Mouse (Mus musculus): ENCODE measurements around the gene Sipa1l1.

Gene Sipa1l1

GRCm38 (mm10) chr12:82298662-82299460 is 129.7 kb downstream of the Sipa1l1 start:
- no peak for DNase-seq

GRCm38 (mm10) chr12:82304140-82304539 is 135.0 kb downstream of the Sipa1l1 start:
- no peak for DNase-seq

DNA sequence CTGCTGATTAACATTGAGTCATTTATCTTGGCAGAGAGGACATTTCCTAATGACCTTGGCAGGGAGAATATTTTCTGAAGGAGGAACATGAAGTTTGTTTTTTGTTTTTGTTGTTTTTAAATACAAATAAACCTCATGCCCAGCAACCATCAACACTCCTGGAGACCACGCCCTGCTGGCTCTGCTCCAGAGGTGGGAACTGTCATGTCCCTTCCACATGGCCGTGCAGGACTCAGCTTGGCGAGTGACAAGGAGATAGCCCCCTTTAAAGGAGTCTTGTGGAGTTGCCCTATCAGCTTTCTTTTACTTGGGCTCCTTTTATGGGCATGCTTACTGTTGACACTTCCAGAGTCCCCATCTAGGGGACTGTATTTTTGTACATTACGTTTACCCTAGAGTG is 136.9 kb downstream of the Sipa1l1 start:
- no peak for DNase-seq

- DNase-seq: no peak
These were observed 142.5 kb downstream of the Sipa1l1 start for GRCm38 (mm10) chr12:82311593-82311992.

DNA sequence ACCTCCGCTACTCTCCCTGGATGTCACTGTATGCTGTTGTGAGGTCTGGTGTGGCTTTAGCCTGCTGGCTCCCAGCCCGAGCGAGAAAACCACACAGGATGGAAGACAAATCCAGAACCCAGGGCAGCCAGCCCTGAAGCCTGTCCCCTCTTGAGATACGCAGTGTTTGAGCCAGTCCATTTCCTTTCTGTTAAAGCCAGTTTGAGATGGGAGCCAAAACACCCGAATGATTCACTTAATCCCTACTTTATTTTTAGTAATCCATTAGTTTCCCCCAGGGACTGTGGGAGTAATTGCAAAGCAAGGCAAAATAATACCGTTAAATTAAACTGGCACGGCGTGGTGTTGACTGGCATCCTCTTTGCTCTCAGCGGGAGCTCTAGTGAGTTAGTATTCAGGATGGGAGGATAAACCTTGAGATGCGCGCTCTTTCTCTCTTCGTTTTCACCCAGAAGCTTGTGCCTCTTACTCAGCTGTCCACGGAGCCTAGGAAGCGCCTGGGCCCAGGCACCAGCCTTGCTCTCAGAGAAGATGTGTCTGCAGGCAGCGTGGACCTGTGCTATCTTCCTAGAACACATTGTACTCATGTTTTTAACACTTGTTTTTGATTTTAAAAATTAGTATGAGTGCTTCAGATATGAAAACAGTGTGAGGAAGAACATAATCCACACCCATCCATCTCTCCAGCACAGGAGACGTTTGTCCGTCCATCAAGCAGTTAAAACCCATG is 143.1 kb downstream of the Sipa1l1 start:
- DNase-seq: no peak

DNA sequence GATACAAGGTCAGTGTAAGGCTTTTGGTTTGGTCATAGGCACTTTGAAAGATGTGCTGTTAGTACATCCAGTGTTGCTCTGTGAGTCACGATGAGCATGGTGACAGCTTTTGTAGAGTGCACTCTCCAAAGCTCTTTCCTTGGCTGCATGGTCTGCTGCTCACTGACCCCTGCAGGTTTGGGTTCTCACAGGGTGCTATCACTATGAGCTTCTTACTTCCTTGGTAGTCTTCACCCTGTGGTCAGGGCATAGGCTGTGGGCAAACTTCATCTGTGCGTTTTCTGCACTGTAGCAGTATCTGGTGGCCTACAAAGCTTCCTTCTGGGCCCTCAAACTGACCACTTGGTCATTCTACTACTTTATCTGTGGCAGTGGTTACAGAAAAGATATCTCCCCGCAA is 144.0 kb downstream of the Sipa1l1 start:
- no peak for DNase-seq

DNA sequence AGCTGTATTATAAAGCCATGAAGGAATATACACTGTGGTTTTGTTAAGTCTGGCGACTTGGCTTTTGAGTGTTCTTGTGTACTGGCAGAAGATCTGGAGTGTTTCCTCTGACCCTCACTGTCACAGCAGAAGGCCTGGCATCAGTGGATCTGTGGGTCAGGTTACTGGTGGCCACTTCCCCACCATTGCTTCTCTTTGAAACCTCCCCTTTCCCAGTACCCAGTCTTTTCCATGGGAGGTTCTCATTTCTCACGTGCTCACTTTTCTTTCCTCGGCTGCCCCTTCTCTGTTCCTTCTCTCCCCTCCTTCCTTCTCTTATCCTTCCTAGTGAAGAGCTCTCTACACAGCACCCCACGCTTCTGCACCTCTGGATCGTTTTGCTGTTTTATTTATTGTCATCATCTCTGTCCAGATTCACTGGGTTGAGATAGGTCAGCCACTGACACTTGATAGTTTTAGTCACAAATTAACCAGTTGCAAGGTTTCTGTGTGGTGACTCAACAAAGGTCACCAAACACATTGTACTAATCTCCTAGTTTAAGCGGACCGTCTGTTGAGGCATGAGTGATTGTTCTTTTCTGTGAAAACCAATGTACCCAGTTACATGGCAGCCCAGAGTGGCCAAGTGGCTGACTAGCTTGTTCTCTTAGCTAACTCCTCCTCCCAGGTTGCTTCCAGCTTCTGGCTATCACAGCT is 150.5 kb downstream of the Sipa1l1 start:
- DNase-seq: no peak

- DNase-seq: no peak
These were observed 151.1 kb downstream of the Sipa1l1 start for GRCm38 (mm10) chr12:82320204-82320603.

DNA sequence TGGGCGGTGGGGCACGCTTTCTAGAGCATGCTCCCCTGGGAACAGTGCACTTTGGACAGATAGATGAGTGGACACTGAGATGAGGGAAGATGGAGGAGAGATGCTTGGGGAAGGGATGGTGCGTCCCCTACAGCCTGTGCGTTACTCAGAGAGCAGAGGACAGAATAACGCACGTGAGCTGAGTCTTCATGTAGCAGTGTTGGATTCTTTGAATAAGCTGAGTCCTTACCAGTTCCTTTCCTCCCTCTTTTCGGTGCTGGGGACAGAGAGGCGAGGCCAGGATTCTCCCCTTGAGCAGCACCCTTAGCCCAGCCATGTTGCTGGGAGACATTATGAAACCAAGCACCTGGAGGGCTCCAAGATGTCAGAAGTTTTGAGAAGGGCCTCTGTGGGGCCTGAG is 152.3 kb downstream of the Sipa1l1 start:
- no peak for DNase-seq

DNA sequence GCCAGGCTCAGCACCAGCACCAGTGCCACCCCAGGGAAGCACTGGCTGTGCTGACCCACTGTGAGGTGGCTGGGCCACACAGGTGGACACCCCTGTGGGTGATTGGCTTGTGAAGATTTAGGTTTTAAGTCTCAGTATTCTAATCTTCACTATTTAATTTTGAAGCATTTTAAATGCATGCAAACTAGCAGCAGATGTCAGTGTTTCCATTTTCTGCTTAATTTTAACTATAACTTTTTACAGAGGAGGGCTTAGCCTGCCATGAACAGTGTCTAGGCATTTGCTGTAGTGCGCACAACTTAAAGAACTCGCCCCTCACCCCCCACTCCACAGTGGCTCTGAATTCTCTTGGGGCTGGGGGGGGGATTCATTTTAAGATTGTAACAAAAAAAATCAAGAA is 152.7 kb downstream of the Sipa1l1 start:
- DNase-seq: no peak

GRCm38 (mm10) chr12:82322759-82323451 is 153.8 kb downstream of the Sipa1l1 start:
- no peak for DNase-seq

DNA sequence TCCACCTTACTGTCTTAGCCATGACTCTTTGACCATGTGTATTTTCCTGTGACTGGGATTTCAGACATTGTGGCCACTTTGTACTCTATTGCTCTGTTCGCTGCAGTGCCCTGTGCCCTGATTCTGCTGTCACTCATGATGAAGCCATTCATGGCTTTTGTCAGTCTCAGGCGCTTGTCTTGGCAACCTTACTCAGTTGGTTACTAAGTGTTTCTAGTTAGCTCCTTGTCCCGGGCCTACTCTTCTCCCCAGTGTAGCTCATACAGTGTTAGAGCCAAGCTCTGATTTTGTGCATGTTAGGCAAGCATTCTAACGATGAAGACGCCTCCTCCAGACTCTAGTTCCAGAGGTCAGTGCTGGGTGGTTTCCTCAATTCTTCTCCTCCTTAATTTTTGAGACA is 155.5 kb downstream of the Sipa1l1 start:
- DNase-seq: no peak

DNA sequence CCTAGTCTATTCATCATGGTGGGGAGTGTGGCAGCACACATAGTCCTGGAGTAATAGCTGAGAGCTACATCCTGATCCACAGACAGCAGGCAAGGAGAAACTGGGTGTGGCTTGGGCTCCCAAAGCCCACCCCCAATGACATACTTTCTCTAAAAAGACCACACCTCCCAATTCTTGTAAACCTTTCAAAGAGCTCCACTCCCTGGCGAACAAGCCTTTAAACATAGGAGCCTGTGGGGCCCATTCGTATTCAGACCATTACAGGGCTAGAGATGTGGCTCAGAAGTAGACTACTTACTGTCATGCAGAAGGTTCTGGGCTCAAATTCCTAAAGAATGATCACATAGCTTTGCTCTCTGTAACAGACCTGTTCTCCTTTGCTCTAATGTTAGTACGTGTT is 156.4 kb downstream of the Sipa1l1 start:
- no peak for DNase-seq

GRCm38 (mm10) chr12:82326438-82326837 is 157.3 kb downstream of the Sipa1l1 start:
- no peak for DNase-seq

DNA sequence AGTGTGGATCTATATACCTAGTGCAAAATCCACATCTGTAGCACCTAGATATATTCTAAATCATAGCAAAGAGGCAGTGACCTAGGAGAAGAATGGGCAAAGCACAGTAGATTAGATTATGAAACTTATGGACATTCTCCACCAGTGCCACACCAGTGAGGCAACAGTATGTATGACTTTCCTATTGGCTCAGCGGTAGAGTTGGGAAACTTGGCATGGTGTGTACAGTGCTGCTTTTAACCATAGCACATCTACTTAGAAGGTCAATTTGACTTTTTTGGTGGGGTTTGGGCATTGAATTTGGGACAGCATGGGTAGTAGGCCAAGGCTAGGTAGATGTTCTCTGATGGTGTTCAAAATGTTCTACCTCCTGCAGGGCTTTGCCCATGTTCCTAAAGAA is 159.0 kb downstream of the Sipa1l1 start:
- DNase-seq: no peak

DNA sequence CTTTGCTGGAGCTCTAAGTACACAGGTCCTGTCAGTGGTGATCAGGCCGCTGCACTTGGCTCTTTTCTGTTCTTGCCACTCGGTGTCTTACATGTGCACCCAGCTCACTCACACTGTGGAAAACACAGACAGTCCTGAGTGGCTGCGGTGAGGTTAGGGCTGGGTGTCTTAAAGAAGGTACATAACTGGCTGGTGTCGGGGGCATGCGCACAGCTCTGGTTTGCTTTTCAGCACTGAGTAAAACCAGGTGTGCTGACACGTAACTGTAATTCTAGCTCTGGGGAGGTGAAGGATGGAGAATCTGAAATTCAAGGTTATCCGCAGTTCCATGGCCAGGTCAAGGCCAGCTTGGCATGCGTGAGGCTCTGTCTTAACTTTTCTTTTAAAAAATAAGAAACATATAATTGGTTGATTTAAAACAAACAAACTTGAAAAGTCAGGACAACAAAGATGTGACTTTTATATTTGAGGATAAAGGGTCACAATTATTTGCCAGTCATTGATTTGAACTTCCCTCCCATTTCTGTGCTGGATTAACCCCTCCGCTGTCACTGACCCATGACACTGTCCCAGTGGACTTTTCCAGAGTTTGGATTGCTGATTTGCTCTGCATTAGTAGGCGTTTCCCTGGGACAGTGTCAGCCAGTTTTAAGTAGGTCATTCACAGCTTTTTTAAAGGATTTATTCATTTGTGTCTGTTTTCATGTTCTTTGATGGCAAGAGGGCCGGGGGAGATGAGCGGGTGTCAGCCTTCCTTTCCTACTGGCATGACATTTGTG is 163.9 kb downstream of the Sipa1l1 start:
- no peak for DNase-seq

DNA sequence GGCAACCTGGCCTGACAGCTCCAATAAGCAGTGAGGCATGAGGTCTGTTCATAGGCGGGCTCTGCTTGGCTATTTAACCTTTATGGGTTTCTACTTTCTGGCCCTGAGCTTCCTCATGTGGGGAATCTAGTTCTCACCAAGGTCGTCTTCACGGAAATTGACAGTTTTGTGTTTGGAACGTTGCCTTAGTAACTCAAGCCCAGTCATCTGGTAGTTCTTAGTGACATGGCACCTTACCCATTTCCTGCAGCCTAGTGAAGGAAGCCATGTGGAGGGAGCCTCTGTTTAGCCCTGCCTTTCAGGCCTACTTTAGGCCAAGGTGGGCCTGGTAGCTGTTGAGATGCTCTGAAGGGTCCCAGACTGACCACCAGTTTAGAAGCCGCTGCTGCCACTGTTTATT is 164.9 kb downstream of the Sipa1l1 start:
- DNase-seq: no peak

- DNase-seq: no peak
These were observed 165.4 kb downstream of the Sipa1l1 start for GRCm38 (mm10) chr12:82334550-82334949.

GRCm38 (mm10) chr12:82335095-82335494 is 166.0 kb downstream of the Sipa1l1 start:
- no peak for DNase-seq

GRCm38 (mm10) chr12:82338550-82338949 is 169.4 kb downstream of the Sipa1l1 start:
- DNase-seq: no peak

DNA sequence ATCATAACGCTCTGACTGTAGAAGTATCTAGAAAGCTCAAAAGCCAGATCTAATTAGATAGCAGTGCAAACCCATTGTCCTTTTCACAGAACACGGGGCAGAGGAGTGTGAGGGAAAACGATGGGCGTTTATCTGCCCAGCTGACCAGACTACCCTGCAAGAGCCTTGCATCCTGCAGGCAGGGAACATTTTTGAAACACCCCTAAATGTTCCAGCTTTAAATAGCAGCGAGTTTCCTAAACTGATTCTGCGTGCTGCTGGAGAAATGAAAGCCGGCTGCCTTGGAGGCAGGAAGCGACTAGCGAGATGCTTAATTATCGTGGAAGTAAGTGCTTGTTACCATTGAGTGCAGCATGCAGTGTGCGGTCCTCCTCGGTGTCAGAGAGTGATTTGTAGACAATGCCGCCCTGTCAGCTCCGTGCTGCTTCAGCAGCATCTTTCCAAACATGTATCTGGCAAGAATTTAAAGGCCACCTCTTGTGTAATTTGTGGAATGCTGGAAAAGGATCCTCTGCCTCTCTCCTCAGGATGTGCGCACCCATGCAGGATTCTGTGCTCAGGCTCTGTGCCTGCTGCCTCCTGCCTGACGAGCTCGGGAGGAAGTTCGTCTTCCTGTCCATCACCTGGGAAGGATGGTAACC is 170.2 kb downstream of the Sipa1l1 start:
- no peak for DNase-seq

All from spleen, adult 18-20 months (tissue).